Mouse (Mus musculus): ENCODE measurements around the gene Lrrc72. TPM values are rescaled to one million over a fixed set of nuclear protein-coding genes. Genes with fewer than 3 reads are reported as not detected.
"Not testable (repeated sequence)": the region's sequence is repeated elsewhere in the genome, so short reads cannot be mapped to it uniquely, and the experiment has no call there.

Gene Lrrc72
- polyA plus RNA-seq, 1 experiment from 2014 or later = not detected

DNA sequence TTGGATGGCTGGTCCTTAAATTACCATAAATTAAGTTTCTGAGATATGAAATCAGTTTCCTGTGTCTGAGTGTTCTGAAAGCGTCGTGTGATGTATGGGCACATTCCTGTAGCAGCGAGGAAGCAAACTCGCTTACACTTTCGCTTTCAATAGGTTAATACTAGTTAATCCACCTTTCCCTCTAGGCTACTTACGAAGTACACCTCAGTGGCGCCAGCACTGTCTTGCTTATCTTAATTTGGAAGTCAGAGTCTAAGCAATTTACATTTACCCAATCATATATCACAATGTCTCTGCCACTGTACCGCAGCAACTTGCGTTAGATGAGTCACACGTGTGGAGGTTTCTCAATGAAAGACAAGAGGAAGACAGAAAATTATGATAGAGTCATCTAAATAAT is 36.3 kb downstream of the Lrrc72 start:
- no peaks in the 10 kb centered on the region for H3K36me3 ChIP-seq
- 74% methylated on average over 10 of the region's 10 CpGs for WGBS (ENCODE audit: insufficient replicate concordance)
- ATAC-seq (ENCODE audit: low read depth) (no peak), DNase-seq (no peak)
- H3K9ac ChIP-seq = no peak overlapping the region
- H3K27me3 ChIP-seq = no peaks in the 10 kb centered on the region
- no peak overlapping the region for H3K4me2 ChIP-seq
- no peak overlapping the region for H3K4me3 ChIP-seq (replicated peaks)
- H3K9me3 ChIP-seq (replicated peaks) = no peaks in the 10 kb centered on the region
- no peak overlapping the region for H3K27ac ChIP-seq
- H3K4me1 ChIP-seq (replicated peaks) = no peaks in the 10 kb centered on the region

DNA sequence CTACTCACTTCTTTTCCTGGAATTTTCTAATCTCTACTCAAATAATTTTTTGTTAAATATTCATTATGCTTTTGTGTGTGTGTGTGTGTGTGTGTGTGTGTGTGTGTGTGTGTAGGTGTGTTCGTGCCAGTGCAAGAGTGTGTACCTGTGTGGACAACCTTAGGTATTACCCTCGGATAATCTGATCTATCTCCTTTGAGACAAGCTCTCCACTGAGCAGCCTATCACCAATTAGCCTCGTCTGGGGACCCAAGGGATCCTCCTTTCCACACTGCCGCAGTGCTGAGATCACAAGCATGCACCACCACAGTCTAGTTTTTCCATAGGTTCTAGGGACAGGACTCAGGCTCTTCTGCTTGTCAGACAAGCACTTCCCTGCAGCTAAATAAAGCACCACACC is 37.0 kb downstream of the Lrrc72 start:
- 57% methylated on average over 4 of the region's 4 CpGs for WGBS (ENCODE audit: insufficient replicate concordance)

DNA sequence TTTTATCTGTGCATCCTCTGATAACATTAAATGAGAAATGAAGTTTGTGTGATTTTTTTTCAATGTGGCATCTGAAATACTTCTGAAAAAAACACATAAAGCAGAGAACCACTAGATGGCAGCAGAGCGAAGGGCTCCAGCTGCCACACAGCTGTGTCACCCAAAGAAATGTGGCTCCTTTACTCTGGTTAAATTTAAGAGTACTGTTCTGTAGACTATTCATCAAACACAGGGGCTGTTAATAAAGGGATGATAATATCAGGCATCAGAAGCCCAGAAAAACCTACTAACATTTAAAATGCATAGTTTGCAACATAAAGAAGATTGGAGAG is 38.1 kb downstream of the Lrrc72 start:
- DNase-seq = no peak
- H3K36me3 ChIP-seq = no peaks in the 10 kb centered on the region

More for the DNA sequence above, 37.0 kb downstream of the Lrrc72 start:
- ATAC-seq (ENCODE audit: low read depth) = no peak
- Histone ChIP-seq H3K4me2 (no peak overlapping the region), H3K27me3 (no peaks in the 10 kb centered on the region), H3K36me3 (no peaks in the 10 kb centered on the region), H3K4me1 (replicated peaks) (no peaks in the 10 kb centered on the region), H3K27ac (no peak overlapping the region), H3K9ac (no peak overlapping the region), H3K9me3 (replicated peaks) (no peaks in the 10 kb centered on the region), H3K4me3 (replicated peaks) (no peak overlapping the region)
- DNase-seq = no peak

DNA sequence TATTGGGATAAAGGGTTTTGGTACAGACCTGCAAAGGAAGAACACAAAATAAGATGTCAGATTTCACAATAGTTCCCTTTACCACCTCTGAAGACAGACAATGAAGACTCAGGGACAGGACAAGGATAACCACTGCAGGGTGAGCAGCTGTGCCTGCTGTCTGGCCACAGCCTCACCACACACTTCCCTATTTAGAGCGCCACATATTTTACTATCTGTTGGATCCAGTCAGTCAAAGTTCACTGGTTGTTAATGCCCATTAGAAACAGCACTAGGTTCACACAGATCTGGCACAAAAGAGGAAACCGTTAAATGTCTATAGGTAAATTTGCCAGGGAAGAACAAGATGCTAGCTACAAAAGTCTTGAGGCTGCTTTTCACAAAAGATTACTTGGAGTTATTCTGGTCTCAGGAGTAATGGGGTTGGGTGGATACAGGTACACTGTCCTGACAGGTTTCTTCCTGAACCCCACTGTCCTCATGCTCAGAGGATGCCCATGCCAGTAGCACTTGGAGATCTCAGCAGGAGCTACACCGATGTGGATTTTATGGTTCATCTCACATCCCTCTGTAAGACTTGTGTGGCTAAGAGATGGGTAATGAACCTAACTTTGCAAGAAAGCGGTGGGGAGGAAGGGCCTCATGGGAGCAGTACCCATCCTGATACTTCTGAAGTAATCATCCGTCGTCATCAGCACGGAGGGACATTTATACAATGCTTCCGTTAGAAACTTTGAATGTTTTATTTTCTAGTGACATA is 38.6 kb downstream of the Lrrc72 start:
- DNase-seq = no peak
- ATAC-seq (ENCODE audit: low read depth) = no peak
- Histone ChIP-seq H3K27me3 (no peaks in the 10 kb centered on the region), H3K4me1 (replicated peaks) (no peaks in the 10 kb centered on the region), H3K36me3 (no peaks in the 10 kb centered on the region), H3K27ac (no peak overlapping the region), H3K4me3 (replicated peaks) (no peak overlapping the region), H3K9me3 (replicated peaks) (no peaks in the 10 kb centered on the region), H3K4me2 (no peak overlapping the region), H3K9ac (no peak overlapping the region)
- WGBS (ENCODE audit: insufficient replicate concordance) = 27% methylated on average over 8 of the region's 8 CpGs

More for the DNA sequence above, 38.1 kb downstream of the Lrrc72 start:
- Histone ChIP-seq H3K27ac (no peak overlapping the region), H3K9me3 (replicated peaks) (no peaks in the 10 kb centered on the region), H3K4me2 (no peak overlapping the region), H3K4me1 (replicated peaks) (no peaks in the 10 kb centered on the region), H3K4me3 (replicated peaks) (no peak overlapping the region), H3K9ac (no peak overlapping the region), H3K27me3 (no peaks in the 10 kb centered on the region)
- WGBS (ENCODE audit: insufficient replicate concordance) = 0% methylated on average over 1 of the region's 1 CpGs
- no peak for ATAC-seq (ENCODE audit: low read depth)

DNA sequence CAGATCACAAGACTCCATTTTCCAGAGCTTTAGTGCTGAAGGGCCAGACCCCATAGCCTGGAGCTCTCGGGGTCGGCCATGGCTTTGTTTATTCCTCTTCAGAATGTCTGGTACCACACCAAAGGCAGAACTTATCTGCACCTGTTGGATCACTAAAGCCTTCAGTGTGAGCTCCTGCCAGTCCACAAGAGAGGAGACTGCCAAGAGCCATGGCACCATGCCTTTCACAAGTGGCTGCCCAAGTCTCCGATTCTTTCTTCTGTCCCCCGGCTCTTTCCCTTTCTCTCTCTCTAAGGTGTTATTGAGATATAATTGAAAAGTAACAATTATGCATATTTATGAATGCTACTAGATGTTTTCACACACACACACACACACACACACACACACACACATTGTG is 43.1 kb downstream of the Lrrc72 start:
- ATAC-seq (ENCODE audit: low read depth) (no peak), DNase-seq (no peak)
- WGBS (ENCODE audit: insufficient replicate concordance) = 84% methylated on average over 4 of the region's 4 CpGs
- Histone ChIP-seq H3K9ac (no peak overlapping the region), H3K4me2 (no peak overlapping the region), H3K9me3 (replicated peaks) (no peaks in the 10 kb centered on the region), H3K27me3 (no peaks in the 10 kb centered on the region), H3K27ac (no peak overlapping the region), H3K36me3 (no peaks in the 10 kb centered on the region), H3K4me1 (replicated peaks) (no peaks in the 10 kb centered on the region), H3K4me3 (replicated peaks) (no peak overlapping the region)

DNA sequence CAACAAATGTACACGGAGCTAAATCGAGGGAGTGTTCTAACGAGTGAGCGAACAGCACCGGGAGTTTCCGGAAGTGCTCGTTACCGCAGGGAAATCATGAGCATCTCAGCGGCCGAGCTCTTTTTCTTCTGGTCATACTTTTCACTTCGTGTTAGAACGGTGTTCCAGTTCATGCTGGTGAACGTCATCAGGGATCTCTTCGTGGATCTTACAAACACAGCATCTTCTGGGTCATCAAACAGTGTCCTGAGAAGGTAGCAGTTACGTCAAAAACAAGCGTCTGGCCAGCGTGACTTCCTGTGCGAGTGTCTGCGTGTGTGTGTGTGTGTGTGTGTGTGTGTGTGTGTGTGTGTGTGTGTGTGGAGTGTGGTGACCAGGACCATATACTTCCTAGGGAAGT is 44.7 kb downstream of the Lrrc72 start:
- Histone ChIP-seq H3K27me3 (no peaks in the 10 kb centered on the region), H3K4me1 (replicated peaks) (no peaks in the 10 kb centered on the region), H3K4me3 (replicated peaks) (no peak overlapping the region), H3K9me3 (replicated peaks) (no peaks in the 10 kb centered on the region), H3K27ac (no peak overlapping the region), H3K4me2 (no peak overlapping the region), H3K36me3 (no peaks in the 10 kb centered on the region), H3K9ac (no peak overlapping the region)
- 74% methylated on average over 19 of the region's 19 CpGs for WGBS (ENCODE audit: insufficient replicate concordance)
- ATAC-seq (ENCODE audit: low read depth) = no peak
- no peak for DNase-seq

DNA sequence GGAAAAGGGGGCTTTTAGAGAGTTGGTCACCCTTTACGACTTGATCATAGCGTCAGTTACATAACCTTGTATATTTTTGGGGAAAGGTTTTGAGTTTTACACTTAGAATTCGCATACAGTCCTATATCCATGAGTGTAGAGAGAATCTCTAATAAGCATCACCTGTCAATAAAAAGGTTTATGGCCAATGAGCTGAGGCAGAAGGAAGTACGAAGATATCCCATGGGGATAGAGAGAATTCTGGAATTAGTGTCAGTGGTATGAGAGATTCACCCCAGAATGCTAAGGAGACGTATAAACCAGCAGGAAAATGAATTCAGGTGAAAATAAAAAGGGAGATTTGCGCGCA is 45.4 kb downstream of the Lrrc72 start:
- DNase-seq (no peak), ATAC-seq (ENCODE audit: low read depth) (no peak)
- Histone ChIP-seq H3K27me3 (no peaks in the 10 kb centered on the region), H3K27ac (no peak overlapping the region), H3K4me2 (no peak overlapping the region), H3K36me3 (no peaks in the 10 kb centered on the region), H3K4me1 (replicated peaks) (no peaks in the 10 kb centered on the region), H3K4me3 (replicated peaks) (no peak overlapping the region), H3K9me3 (replicated peaks) (no peaks in the 10 kb centered on the region), H3K9ac (no peak overlapping the region)
- 68% methylated on average over 7 of the region's 7 CpGs for WGBS (ENCODE audit: insufficient replicate concordance)

DNA sequence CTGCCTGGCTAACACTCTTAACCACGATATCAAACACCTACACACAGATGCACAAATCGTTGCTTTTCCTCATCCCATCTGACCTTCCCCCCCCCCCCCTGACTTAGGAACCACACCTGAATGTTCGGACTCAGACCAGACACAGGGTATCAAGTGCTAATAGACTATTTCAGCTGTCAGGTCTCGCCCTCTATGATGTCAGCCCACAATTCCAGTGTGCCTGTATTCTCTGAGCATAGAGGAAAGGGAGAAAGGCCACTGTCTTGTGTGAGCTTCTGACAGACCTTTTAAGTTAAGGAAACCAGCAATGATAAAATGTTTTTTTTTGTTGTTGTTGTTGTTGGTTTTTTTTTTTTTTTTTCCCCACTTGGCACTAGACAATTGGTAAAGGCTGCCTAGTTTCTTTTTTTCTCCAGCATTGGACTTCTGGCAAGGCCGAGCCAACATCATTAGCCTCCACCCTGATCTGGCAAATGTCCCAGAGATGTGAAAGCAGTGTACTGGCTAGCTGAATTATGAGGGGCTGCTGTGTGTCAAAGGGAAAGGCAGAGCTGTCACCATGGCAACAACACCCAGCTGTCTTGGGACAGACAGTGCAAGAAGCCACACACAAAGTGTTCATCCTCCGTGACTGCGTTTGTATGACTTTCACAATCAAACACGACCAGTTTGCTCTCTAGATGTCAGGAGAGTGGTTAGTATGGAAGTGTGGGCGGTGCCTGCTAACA is 46.0 kb downstream of the Lrrc72 start:
- no peaks in the 10 kb centered on the region for H3K9me3 ChIP-seq (replicated peaks)
- DNase-seq (no peak), ATAC-seq (ENCODE audit: low read depth) (no peak)
- H3K36me3 ChIP-seq = no peaks in the 10 kb centered on the region
- no peak overlapping the region for H3K9ac ChIP-seq
- H3K4me3 ChIP-seq (replicated peaks) = no peak overlapping the region
- H3K27ac ChIP-seq = no peak overlapping the region
- no peak overlapping the region for H3K4me2 ChIP-seq
- 55% methylated on average over 9 of the region's 9 CpGs for WGBS (ENCODE audit: insufficient replicate concordance)
- no peaks in the 10 kb centered on the region for H3K4me1 ChIP-seq (replicated peaks)
- H3K27me3 ChIP-seq = no peaks in the 10 kb centered on the region

DNA sequence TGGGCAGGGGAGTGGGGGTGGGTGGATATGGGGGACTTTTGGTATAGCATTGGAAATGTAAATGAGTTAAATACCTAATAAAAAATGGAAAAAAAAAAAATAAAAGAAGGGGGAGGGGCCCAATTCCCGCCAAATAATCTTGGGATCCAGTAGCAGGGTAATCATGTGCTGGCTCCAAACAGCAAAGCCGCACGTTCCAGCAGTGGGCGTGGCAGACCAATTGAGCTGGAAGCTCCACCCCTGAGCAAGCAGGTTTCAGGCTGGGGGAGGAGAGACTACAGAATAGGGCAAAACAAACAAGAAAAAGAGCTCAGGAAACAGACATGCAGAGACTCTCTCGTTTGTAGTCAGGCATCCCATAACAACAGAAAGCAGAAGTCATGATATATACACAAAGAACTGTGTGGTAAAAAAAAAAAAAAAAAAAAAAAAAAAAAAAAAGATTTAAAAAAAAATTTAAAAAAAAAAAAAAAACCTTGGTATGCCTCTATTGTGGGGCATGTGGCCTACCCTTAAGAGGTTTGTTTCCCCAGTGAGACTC is 47.5 kb downstream of the Lrrc72 start:
- not testable (repeated sequence) for H3K9me3 ChIP-seq (replicated peaks); H3K4me3 ChIP-seq (replicated peaks); H3K36me3 ChIP-seq; H3K27ac ChIP-seq; H3K27me3 ChIP-seq; H3K9ac ChIP-seq; H3K4me1 ChIP-seq (replicated peaks); ATAC-seq (ENCODE audit: low read depth); H3K4me2 ChIP-seq
- 44% methylated on average over 5 of the region's 5 CpGs for WGBS (ENCODE audit: insufficient replicate concordance)
- DNase-seq = peak; percentile 29

DNA sequence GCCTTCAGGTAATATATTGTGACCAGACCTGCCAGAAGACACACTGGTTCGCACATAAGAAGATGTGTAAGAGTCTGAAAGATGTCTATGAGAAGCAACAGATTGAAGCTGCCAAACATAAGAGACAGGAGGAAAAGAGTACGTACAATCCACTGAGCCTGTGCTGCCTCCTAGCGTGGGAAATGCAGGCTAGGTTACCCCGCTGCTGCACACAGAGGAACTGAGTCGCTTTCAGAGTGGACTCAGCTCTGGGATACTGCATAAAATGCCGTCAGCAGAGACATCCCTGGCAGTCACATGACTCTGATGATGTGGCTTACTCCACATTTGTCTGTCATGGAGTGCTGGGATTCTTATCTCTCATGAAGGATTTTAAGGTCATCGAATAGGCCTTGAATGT is 58.2 kb downstream of the Lrrc72 start:
- WGBS (ENCODE audit: insufficient replicate concordance) = 81% methylated on average over 7 of the region's 7 CpGs
- H3K4me2 ChIP-seq = no peak overlapping the region
- no peak for ATAC-seq (ENCODE audit: low read depth)

DNA sequence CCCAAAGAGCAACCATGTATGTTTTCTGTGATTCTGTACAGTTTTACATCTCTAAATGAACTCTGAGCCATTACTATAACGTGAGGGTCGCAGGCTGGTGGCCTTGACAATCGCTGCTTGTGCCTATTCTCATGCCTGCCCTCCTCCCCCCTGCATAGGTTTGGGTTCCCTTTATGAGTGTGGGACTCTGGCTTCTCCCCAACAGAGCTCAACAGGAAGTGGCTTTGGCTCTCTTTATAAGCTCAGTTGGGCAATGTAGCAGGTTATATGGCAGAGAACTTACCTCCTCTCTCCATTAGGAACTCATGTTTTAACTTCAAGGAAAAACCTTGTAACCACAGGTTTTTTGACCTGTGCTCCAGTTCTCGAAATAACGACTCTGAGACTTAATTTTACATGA is 62.9 kb downstream of the Lrrc72 start:
- H3K27ac ChIP-seq = no peak overlapping the region
- H3K9ac ChIP-seq = no peak overlapping the region
- no peak overlapping the region for H3K4me2 ChIP-seq
- no peaks in the 10 kb centered on the region for H3K27me3 ChIP-seq
- no peak for DNase-seq
- peaks cover 44% of the 10 kb centered on the region for H3K36me3 ChIP-seq
- ATAC-seq (ENCODE audit: low read depth) = no peak
- H3K9me3 ChIP-seq (replicated peaks) = no peaks in the 10 kb centered on the region
- no peak overlapping the region for H3K4me3 ChIP-seq (replicated peaks)
- WGBS (ENCODE audit: insufficient replicate concordance) = 70% methylated on average over 5 of the region's 5 CpGs
- no peaks in the 10 kb centered on the region for H3K4me1 ChIP-seq (replicated peaks)

More for the DNA sequence above, 58.2 kb downstream of the Lrrc72 start:
- Histone ChIP-seq H3K4me3 (replicated peaks) (no peak overlapping the region), H3K27ac (no peak overlapping the region), H3K4me1 (replicated peaks) (no peaks in the 10 kb centered on the region), H3K27me3 (no peaks in the 10 kb centered on the region), H3K9ac (no peak overlapping the region), H3K9me3 (replicated peaks) (no peaks in the 10 kb centered on the region), H3K36me3 (peaks cover 45% of the 10 kb centered on the region)
- DNase-seq = no peak

DNA sequence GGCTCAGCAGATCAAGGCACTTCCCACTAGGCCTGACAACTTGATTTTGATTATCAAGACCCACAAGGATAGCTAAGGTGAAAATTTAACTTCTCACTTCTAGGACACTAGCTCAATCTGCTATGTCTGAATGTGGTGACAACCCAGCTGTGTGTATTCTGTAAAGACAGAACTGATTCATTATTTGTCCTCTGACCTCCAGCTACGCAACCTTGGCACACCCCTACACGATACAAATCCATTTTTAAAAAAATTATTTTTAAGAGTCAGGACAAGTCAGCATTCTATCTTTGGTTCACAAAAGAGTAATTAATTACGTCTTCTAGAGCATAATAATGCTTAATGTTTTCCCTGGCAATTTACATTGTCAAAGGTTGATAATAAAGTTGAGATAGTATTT is 63.6 kb downstream of the Lrrc72 start:
- Histone ChIP-seq H3K4me3 (replicated peaks) (no peak overlapping the region), H3K4me1 (replicated peaks) (no peaks in the 10 kb centered on the region), H3K27me3 (no peaks in the 10 kb centered on the region), H3K4me2 (no peak overlapping the region), H3K9ac (no peak overlapping the region), H3K9me3 (replicated peaks) (no peaks in the 10 kb centered on the region), H3K36me3 (peaks cover 40% of the 10 kb centered on the region), H3K27ac (no peak overlapping the region)
- DNase-seq (no peak), ATAC-seq (ENCODE audit: low read depth) (no peak)
- WGBS (ENCODE audit: insufficient replicate concordance) = 78% methylated on average over 3 of the region's 3 CpGs

Data from liver, embryonic 13.5 days (tissue).